ENCODE assay signal across 9 mouse cellular contexts in genomic region chr4:84362337-84362823, GRCm38 (mm10).
DNase-seq lines count a peak whose midpoint lies in the region; ATAC-seq lines count a peak whose summit lies in the region.
"Had no signal": no experiment of that assay in that cellular context is flagged by ENCODE, and none has a peak within 500 bp of the region (broad histone marks: within the 10 kb centered on the region; RNA-seq: fewer than 3 reads in every experiment).

No protein-coding gene starts in this region.

- H3K4me3 ChIP-seq in hindbrain, embryonic 12.5 days: no peak overlapping the region
- no peak overlapping the region for H3K4me3 ChIP-seq in hindbrain, embryonic 16.5 days (ENCODE audit: low read length)

- WGBS in hindbrain, embryonic 12.5 days: 51% methylated on average over 8 of the region's 8 CpGs
- 44% methylated on average over 8 of the region's 8 CpGs for WGBS in hindbrain, embryonic 16.5 days

- no peak overlapping the region for H3K4me2 ChIP-seq in hindbrain, embryonic 12.5 days (replicated peaks)
- H3K4me2 ChIP-seq in hindbrain, embryonic 16.5 days (ENCODE audit: low read length): no peak overlapping the region

- H3K9me3 ChIP-seq in hindbrain, embryonic 12.5 days (replicated peaks): no peaks in the 10 kb centered on the region
- H3K9me3 ChIP-seq in hindbrain, embryonic 16.5 days (ENCODE audit: control insufficient read depth, low read length): no peaks in the 10 kb centered on the region

- no peak overlapping the region for H3K9ac ChIP-seq in hindbrain, embryonic 12.5 days
- H3K9ac ChIP-seq in hindbrain, embryonic 16.5 days (ENCODE audit: low read depth, low read length): no peak overlapping the region

- H3K27me3 ChIP-seq in hindbrain, embryonic 12.5 days: no peaks in the 10 kb centered on the region
- H3K27me3 ChIP-seq in hindbrain, embryonic 16.5 days (replicated peaks; ENCODE audit: control insufficient read depth, insufficient read depth, low read length): no peaks in the 10 kb centered on the region

- DNase-seq in embryo, embryonic 10 days (ENCODE audit: low spot score): peak; percentile 60
- DNase-seq in gastrocnemius, postnatal 25 days: peak; percentile 33
- DNase-seq in lung, postnatal 25 days (ENCODE audit: low spot score): peak; percentile 31
- DNase-seq in spleen, adult 18-20 months: no peak
- DNase-seq in frontal cortex, adult 2 months (ENCODE audit: extremely low spot score in 1 of 2, low spot score in 1 of 2): no peak
- no peak for DNase-seq in thymus, postnatal 10 days (ENCODE audit: low spot score in 2 of 2)
- DNase-seq: thymus, adult 18-20 months had no signal

- H3K4me1 ChIP-seq in hindbrain, embryonic 12.5 days: peaks cover 8% of the 10 kb centered on the region
- no peaks in the 10 kb centered on the region for H3K4me1 ChIP-seq in hindbrain, embryonic 16.5 days (ENCODE audit: control insufficient read depth, insufficient read depth, low read depth, low read length)

- 0 out of 2 replicates have a peak overlapping the region, but pooled peaks have one; percentile 25 for H3K27ac ChIP-seq in hindbrain, embryonic 12.5 days
- H3K27ac ChIP-seq in hindbrain, embryonic 16.5 days (ENCODE audit: low read depth, low read length): no peak overlapping the region

- H3K36me3 ChIP-seq in hindbrain, embryonic 12.5 days: no peaks in the 10 kb centered on the region
- no peaks in the 10 kb centered on the region for H3K36me3 ChIP-seq in hindbrain, embryonic 16.5 days (ENCODE audit: control insufficient read depth, insufficient read depth, low read length)

- ATAC-seq in hindbrain, embryonic 12.5 days (ENCODE audit: low FRiP score): no peak
- no peak; the same call in 1 of the 2 replicates for ATAC-seq in hindbrain, embryonic 16.5 days

Comparison
In these comparisons a context has a peak if more than half of its experiments do, and no peak if none do; other contexts are left out.
1. DNase-seq: peak in embryo, embryonic 10 days (single experiment), gastrocnemius, postnatal 25 days (single experiment) and lung, postnatal 25 days (single experiment); none in spleen, adult 18-20 months (0 of 2), frontal cortex, adult 2 months (0 of 2) and thymus, postnatal 10 days (0 of 2).